Mouse (Mus musculus) thymus, postnatal 10 days (tissue): ENCODE results near the gene Ank.
"Not testable (repeated sequence)": the region's sequence is repeated elsewhere in the genome, so short reads cannot be mapped to it uniquely, and the experiment has no call there.

Experiments used
- DNase-seq, 2 experiments: peaks; one replicate each; pipeline ENCODE4 v3.0.0; 2021; ENCODE audit warnings: low spot score in 2 of 2

Gene Ank

GRCm38 (mm10) chr15:27466131-27467080 lies at the start of gene Ank:
TSS of gene Ank (plus strand) at chr15:27466677.
- DNase-seq: peak; percentile 34 to 78

GRCm38 (mm10) chr15:27418566-27419331 lies 47.7 kb upstream of the Ank start:
- DNase-seq: no peak

GRCm38 (mm10) chr15:27421531-27421930 lies 44.9 kb upstream of the Ank start:
- DNase-seq: no peak

GRCm38 (mm10) chr15:27427581-27427980 lies 38.9 kb upstream of the Ank start:
- no peak for DNase-seq

- DNase-seq: no peak
Measured at GRCm38 (mm10) chr15:27430241-27430640, 36.2 kb upstream of the Ank start.

DNA sequence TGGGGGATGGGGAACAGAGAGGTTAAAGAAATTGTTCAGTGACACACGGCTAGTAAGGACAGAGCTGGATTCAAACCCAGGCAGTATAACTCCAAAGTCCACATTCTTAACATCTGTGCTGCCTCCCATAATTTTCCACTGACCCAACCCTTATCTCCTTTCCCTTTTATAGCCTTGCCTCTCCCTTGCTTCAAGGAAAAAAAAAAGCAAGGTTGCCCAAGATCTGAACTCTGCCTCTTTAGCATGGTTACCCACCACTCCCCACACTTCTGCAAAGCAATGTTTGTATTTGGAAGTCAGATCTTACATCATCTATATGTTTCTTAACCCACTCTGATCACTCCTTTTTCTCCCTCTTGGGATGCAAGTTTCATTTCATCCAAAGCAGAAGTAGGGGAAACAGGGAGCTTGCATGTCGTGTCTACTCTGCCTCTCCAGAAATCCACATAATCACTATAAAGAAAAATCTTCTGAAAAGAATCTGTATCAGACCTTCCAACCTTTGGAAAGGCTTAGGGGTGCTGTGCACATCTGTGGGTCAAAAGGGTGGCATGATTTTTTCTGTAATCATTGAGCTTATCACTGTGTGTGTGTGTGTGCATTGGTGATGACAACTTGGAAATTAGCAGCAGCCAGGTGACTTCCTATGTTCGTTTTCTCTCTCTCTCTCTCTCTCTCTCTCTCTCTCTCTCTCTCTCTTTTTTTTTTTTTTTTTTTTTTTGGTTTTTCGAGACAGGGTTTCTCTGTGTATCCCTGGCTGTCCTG lies 33.4 kb upstream of the Ank start:
- DNase-seq: no peak

DNA sequence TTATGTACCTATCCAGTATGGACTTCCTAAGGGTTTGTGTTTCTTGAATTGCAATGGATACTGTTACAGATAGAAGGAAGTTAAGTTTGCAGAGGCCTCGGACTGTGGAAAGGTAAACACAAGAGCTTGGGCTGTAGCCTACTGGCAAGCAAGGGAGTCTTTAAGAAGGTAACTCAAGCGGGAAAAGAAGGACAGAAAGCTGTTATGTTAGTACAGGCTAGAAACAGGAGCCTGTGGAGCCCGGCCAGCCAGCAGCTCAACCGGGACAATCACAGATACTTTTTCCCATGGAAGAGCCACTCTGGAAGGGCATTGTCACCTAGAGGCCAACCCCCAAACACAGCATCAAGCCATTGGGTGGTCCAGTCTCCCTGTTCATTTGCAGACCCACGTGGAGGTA lies 31.1 kb upstream of the Ank start:
- no peak for DNase-seq

DNA sequence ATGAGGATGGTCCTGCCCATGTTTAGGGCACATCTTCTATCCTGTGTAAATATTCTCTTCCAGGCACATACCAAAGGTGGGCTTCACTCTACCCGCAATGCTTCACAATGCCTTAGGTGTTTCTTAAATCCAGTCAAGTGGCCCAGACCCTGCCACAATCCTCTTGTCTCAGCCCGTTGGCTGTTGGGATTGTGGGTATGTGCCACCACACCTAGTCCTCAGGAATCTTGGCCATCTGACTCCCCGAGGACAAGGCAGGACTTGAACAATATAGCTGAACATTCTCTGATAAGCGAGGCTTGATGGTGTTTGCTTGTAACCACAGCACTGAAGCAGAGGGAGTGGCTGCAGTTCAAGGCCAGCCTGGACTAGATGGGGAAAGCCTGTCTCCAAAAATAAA lies 30.3 kb upstream of the Ank start:
- no peak for DNase-seq

DNA sequence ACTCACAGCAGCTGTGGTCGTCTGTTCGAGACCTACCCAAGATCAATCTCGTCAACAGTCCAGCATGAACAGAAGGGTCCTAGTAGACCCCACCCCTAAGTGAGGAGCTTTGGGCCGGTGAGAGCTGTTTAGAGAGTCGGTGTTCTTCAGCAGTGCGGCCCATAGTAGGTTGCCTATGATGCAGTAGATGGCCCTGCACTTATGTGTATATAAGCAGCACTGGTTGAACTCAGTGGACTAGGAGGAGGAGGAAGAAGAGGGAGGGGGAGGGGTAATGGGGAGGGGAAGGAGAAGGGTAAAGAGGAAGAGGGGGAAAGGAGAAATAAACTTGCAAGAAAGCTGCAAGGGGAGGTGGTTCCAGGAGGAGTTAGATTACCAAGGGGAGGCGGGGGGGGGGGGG lies 25.4 kb upstream of the Ank start:
- no peak for DNase-seq

GRCm38 (mm10) chr15:27441529-27441928 lies 24.9 kb upstream of the Ank start:
- DNase-seq: no peak

DNA sequence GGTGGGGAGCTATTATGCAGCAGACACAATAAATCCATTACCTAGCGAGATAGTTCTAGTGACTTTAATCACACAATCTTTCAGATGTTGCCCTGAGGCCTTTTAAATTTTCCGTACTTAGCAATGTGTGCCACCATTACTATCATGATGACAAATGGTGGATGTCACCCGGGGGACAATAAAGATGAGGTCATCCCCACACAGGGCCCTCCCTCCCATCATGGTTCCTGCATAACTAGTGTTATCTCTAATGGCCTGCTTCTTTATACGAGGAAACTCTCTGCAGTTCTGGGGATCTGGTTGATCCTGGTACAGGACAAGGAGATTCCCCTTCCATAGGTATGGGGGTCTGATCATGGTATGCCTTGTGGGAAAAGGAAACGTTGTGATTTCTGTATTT lies 24.5 kb upstream of the Ank start:
- DNase-seq: no peak

GRCm38 (mm10) chr15:27444772-27445347 lies 21.6 kb upstream of the Ank start:
- DNase-seq: no peak

DNA sequence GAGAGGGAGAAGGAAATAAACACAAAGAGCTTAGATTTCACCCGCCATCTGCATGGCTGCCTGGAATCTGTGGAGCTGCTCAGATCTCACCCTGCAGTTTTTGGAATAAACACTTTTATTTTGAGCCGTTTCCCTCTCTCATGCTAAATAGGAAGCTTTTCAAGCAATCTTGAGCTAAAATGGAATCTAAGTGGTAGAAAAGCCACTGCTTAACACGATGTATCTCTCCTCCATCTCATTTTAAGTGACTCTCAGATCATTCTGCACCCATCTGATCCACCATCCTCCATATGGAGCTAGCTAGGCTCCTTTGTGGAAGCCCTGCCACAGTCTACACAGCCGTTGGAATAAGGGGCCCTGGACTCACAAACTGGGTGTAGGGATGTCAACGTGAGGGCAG lies 15.8 kb upstream of the Ank start:
- DNase-seq: no peak

- DNase-seq: no peak
Measured at GRCm38 (mm10) chr15:27451760-27452159, 14.7 kb upstream of the Ank start.

DNA sequence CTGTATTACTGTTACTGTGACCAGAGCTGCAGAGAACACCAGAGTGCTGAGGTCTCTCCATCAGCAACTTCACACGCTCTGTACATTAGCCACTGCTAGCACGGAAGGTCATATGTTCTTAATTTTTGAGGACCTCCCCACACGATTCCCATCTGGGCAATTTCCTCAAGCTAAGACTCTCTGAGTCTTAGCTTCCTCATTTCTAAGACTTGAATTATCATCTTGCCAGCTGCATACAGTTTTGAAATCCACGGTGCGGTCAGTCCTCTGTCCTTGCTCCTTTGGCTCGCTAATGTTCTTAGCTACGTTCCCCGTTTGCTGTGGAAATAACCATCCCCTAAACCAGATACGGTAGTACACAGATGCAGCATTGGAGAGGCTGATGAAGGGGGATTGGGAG lies 14.0 kb upstream of the Ank start:
- DNase-seq: no peak

- no peak for DNase-seq
Measured at GRCm38 (mm10) chr15:27457001-27457400, 9.5 kb upstream of the Ank start.

DNA sequence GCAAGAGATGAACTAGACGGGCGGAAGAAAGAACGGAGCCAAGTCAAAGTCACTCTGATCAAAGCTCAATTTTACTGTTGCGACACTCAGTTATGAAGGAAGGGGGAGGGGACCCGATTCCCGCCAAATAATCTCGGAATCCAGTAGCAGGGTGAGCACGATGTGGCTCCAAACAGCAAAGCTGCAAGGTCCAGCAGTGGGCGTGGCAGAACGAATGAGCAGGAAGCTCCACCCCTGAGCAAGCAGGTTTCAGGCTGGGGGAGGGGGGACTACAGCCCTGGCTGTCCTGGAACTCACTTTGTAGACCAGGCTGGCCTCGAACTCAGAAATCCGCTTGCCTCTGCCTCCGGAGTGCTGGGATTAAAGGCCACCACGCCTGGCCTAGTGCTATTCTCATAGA lies 6.7 kb upstream of the Ank start:
- not testable (repeated sequence) for DNase-seq

GRCm38 (mm10) chr15:27461336-27462245 lies 4.9 kb upstream of the Ank start:
- no peak for DNase-seq

DNA sequence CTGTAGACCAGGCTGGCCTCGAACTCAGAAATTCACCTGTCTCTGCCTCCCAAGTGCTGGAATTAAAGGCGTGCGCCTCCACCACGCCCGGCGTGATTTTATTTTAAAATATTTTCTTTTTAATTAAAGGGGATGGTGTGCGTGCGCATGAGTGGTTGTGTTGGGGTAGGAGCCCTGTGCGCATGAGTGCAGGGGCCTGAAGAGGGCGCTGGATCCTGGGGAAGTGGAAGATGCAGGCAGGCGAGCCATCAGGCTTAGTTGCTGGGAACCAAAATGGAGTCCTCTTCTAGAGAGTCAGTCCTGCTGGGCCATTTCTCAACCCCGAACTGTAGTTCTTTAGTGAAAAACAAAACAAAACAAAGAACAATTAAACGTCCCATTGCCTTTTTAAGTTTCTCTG lies 2.6 kb upstream of the Ank start:
- no peak for DNase-seq

- DNase-seq: no peak
Measured at GRCm38 (mm10) chr15:27465391-27466005, 979 bp upstream of the Ank start.
